Mouse (Mus musculus) CH12.LX (cell line): Measurements from ENCODE around the gene Gm20388.

Source experiments
- CTCF ChIP-seq, 2 experiments: IDR thresholded peaks in 1 of 2; conservative IDR thresholded peaks in 1 of 2; 2 replicates each; pipeline ENCODE4 v1.5.1; 2011 to 2012; ENCODE audit warnings: low read depth in 2 of 2, low read length in 2 of 2, improper control_type of control experiment in 1 of 2, inconsistent platforms in 1 of 2, mild to moderate bottlenecking in 1 of 2, moderate library complexity in 1 of 2
- HCFC1 ChIP-seq: IDR thresholded peaks from 2 replicates; pipeline ENCODE4 v1.6.1; 2012; ENCODE audit warnings: low read depth, mild to moderate bottlenecking, inconsistent platforms, low read length, improper control_type of control experiment
- MAFK ChIP-seq: IDR thresholded peaks from 2 replicates; pipeline ENCODE4 v1.6.1; 2011; ENCODE audit warnings: low read length, improper control_type of control experiment; ENCODE audit not compliant: insufficient replicate concordance
- MAX ChIP-seq: IDR thresholded peaks from 2 replicates; pipeline ENCODE4 v1.6.1; 2011; ENCODE audit warnings: low read length, improper control_type of control experiment
- NRF1 ChIP-seq: IDR thresholded peaks from 2 replicates; pipeline ENCODE4 v1.6.1; 2014; ENCODE audit warnings: low read depth, mild to moderate bottlenecking, inconsistent platforms, low read length, improper control_type of control experiment, moderate library complexity
- POLR2A ChIP-seq: IDR thresholded peaks from 2 replicates; pipeline ENCODE4 v1.6.1; 2011; ENCODE audit warnings: low read depth, mild to moderate bottlenecking, improper control_type of control experiment, low read length
- SIN3A ChIP-seq: IDR thresholded peaks from 2 replicates; pipeline ENCODE4 v1.6.1; 2012; ENCODE audit warnings: low read length, improper control_type of control experiment, inconsistent platforms
- USF2 ChIP-seq: conservative IDR thresholded peaks from 2 replicates; pipeline ENCODE4 v1.6.1; 2011; ENCODE audit warnings: low read depth, low read length, improper control_type of control experiment
- ZNF384 ChIP-seq: IDR thresholded peaks from 2 replicates; pipeline ENCODE4 v1.6.1; 2012; ENCODE audit warnings: low read depth, low read length, improper control_type of control experiment, inconsistent platforms

- TF ChIP-seq HCFC1 (no peak), SIN3A (no peak), MAX (no peak), CTCF (conservative IDR thresholded peaks at IDR 0.05 in 1 of 2, IDR thresholded peaks at IDR 0.05 in 1 of 2; ENCODE audit: low read depth in 2 of 2, low read length in 2 of 2) (no peak), POLR2A (no peak), NRF1 (no peak), ZNF384 (no peak), USF2 (no peak), MAFK (no peak)
These were observed 3961.4 kb downstream of the Gm20388 start for GRCm38 (mm10) chr8:123872048-123872447.
